Mouse (Mus musculus) forebrain, embryonic 16.5 days (tissue): Measurements from ENCODE around the gene 1600014C23Rik. TPM values are rescaled to one million over a fixed set of nuclear protein-coding genes. Genes with fewer than 3 reads are reported as not detected.

Source experiments
- ATAC-seq: fragments of 200-750 bp; cut with Nextera tagmentation; 2 replicates; pipeline ENCODE4 v1.8.0; 2017; ENCODE audit warnings: mild to moderate bottlenecking, moderate library complexity
- H3K27ac ChIP-seq: fragments of 300-500 bp; sonication (generic); 2 replicates; pipeline ENCODE4 v1.5.1; 2014; ENCODE audit warnings: low read length, control low read depth
- H3K27me3 ChIP-seq: fragments of 300-500 bp; sonication (generic); replicated peaks from 2 replicates; pipeline ENCODE4 v1.6.1; 2014; ENCODE audit warnings: low read length; ENCODE audit not compliant: control insufficient read depth, insufficient read depth
- H3K36me3 ChIP-seq: fragments of 300-500 bp; sonication (generic); 2 replicates; pipeline ENCODE4 v1.6.1; 2014; ENCODE audit not compliant: control insufficient read depth, insufficient read depth
- H3K4me1 ChIP-seq: fragments of 300-500 bp; sonication (generic); replicated peaks from 2 replicates; pipeline ENCODE4 v1.6.1; 2014; ENCODE audit warnings: low read length; ENCODE audit not compliant: control insufficient read depth, insufficient read depth
- H3K4me2 ChIP-seq: fragments of 300-500 bp; sonication (generic); 2 replicates; pipeline ENCODE4 v1.6.1; 2014; ENCODE audit warnings: mild to moderate bottlenecking, low read length, control low read depth
- H3K4me3 ChIP-seq: fragments of 300-500 bp; sonication (generic); replicated peaks from 2 replicates; pipeline ENCODE4 v1.5.1; 2014; ENCODE audit warnings: mild to moderate bottlenecking, low read length, control low read depth
- H3K9ac ChIP-seq: fragments of 300-500 bp; sonication (generic); replicated peaks from 2 replicates; pipeline ENCODE4 v1.6.1; 2014; ENCODE audit warnings: low read depth, low read length, control low read depth
- H3K9me3 ChIP-seq: fragments of 300-500 bp; sonication (generic); 2 replicates; pipeline ENCODE4 v1.6.1; 2016; ENCODE audit warnings: low read length; ENCODE audit not compliant: control insufficient read depth
- WGBS: fragments of 180-500 bp; shearing (Covaris S2); extraction: QIAGEN DNeasy Blood & Tissue Kit; methylation state at CpG from one replicate; pipeline ENCODE4 v1.1.7; 2014; 5-methylcytosine and 5-hydroxymethylcytosine counted together
- polyA plus RNA-seq: library from polyadenylated mRNA; unstranded; fragments of >200 nt; fragmentation: Nextera tagmentation; extraction: Ambion mirVana; gene quantifications from 2 replicates; pipeline ENCODE4 v1.2.1, GENCODE M21; 2015

The 1600014C23Rik gene
- polyA plus RNA-seq, 1 experiment from 2014 or later, result 0.46 TPM

GRCm38 (mm10) chr17:45767536-45768146 lies 34.0 kb upstream of the 1600014C23Rik start:
- no peak overlapping the region for H3K4me2 ChIP-seq
- ATAC-seq, result no peak
- H3K36me3 ChIP-seq, result no peaks in the 10 kb centered on the region
- no peak overlapping the region for H3K9ac ChIP-seq
- no peaks in the 10 kb centered on the region for H3K9me3 ChIP-seq
- 50% methylated on average over 8 of the region's 9 CpGs for WGBS
- peak overlapping the region; percentile 1; the same call in 1 of the 2 replicates for H3K27ac ChIP-seq
- no peaks in the 10 kb centered on the region for H3K27me3 ChIP-seq
- no peak overlapping the region for H3K4me3 ChIP-seq
- peaks cover 19% of the 10 kb centered on the region for H3K4me1 ChIP-seq

- WGBS, result 3% methylated on average over 12 of the region's 12 CpGs
- peaks cover 19% of the 10 kb centered on the region for H3K4me1 ChIP-seq
- peak overlapping the region; percentile 77 for H3K27ac ChIP-seq
- no peaks in the 10 kb centered on the region for H3K27me3 ChIP-seq
- peak overlapping the region; percentile 5; the same call in 1 of the 2 replicates for H3K9ac ChIP-seq
- no peak overlapping the region for H3K4me3 ChIP-seq
- ATAC-seq, result peak; percentile 91
- no peaks in the 10 kb centered on the region for H3K9me3 ChIP-seq
- H3K36me3 ChIP-seq, result no peaks in the 10 kb centered on the region
- 0 out of 2 replicates have a peak overlapping the region, but pooled peaks have one; percentile 17 for H3K4me2 ChIP-seq
These were observed 33.3 kb upstream of the 1600014C23Rik start for GRCm38 (mm10) chr17:45766735-45767535.

- Histone ChIP-seq H3K4me1 (peaks cover 19% of the 10 kb centered on the region), H3K9me3 (no peaks in the 10 kb centered on the region), H3K27ac (no peak overlapping the region; the same call in 1 of the 2 replicates), H3K36me3 (no peaks in the 10 kb centered on the region), H3K9ac (no peak overlapping the region; the same call in 1 of the 2 replicates), H3K27me3 (no peaks in the 10 kb centered on the region), H3K4me3 (no peak overlapping the region), H3K4me2 (no peak overlapping the region)
- WGBS, result 74% methylated on average over 3 of the region's 3 CpGs
- no peak for ATAC-seq
These were observed 32.3 kb upstream of the 1600014C23Rik start for GRCm38 (mm10) chr17:45765914-45766313.

GRCm38 (mm10) chr17:45763188-45763587 lies 29.5 kb upstream of the 1600014C23Rik start:
- 73% methylated on average over 8 of the region's 8 CpGs for WGBS
- Histone ChIP-seq H3K4me2 (no peak overlapping the region), H3K9ac (no peak overlapping the region), H3K4me3 (no peak overlapping the region), H3K4me1 (peaks cover 17% of the 10 kb centered on the region), H3K27ac (no peak overlapping the region), H3K36me3 (no peaks in the 10 kb centered on the region), H3K9me3 (no peaks in the 10 kb centered on the region), H3K27me3 (no peaks in the 10 kb centered on the region)
- no peak for ATAC-seq

- Histone ChIP-seq H3K27ac (no peak overlapping the region), H3K4me1 (peaks cover 9% of the 10 kb centered on the region), H3K9me3 (no peaks in the 10 kb centered on the region), H3K36me3 (no peaks in the 10 kb centered on the region), H3K27me3 (no peaks in the 10 kb centered on the region), H3K9ac (no peak overlapping the region), H3K4me3 (no peak overlapping the region), H3K4me2 (no peak overlapping the region)
- no peak for ATAC-seq
- 53% methylated on average over 3 of the region's 3 CpGs for WGBS
These were observed 28.3 kb upstream of the 1600014C23Rik start for GRCm38 (mm10) chr17:45761902-45762301.

GRCm38 (mm10) chr17:45760965-45761645 lies 27.5 kb upstream of the 1600014C23Rik start:
- 61% methylated on average over 10 of the region's 10 CpGs for WGBS
- Histone ChIP-seq H3K27ac (no peak overlapping the region), H3K9ac (no peak overlapping the region), H3K4me2 (no peak overlapping the region), H3K36me3 (no peaks in the 10 kb centered on the region), H3K9me3 (no peaks in the 10 kb centered on the region), H3K4me1 (peaks cover 1% of the 10 kb centered on the region; the same call in 1 of the 2 replicates), H3K27me3 (no peaks in the 10 kb centered on the region), H3K4me3 (no peak overlapping the region)
- ATAC-seq, result no peak

GRCm38 (mm10) chr17:45759751-45760150 lies 26.1 kb upstream of the 1600014C23Rik start:
- Histone ChIP-seq H3K4me3 (no peak overlapping the region), H3K36me3 (no peaks in the 10 kb centered on the region), H3K4me1 (peaks cover 2% of the 10 kb centered on the region), H3K4me2 (no peak overlapping the region), H3K27me3 (no peaks in the 10 kb centered on the region), H3K9me3 (no peaks in the 10 kb centered on the region), H3K27ac (no peak overlapping the region), H3K9ac (no peak overlapping the region)
- no peak for ATAC-seq
- 72% methylated on average over 5 of the region's 5 CpGs for WGBS

GRCm38 (mm10) chr17:45758808-45759207 lies 25.2 kb upstream of the 1600014C23Rik start:
- peaks cover 7% of the 10 kb centered on the region for H3K4me1 ChIP-seq
- H3K9me3 ChIP-seq, result no peaks in the 10 kb centered on the region
- no peaks in the 10 kb centered on the region for H3K27me3 ChIP-seq
- H3K9ac ChIP-seq, result no peak overlapping the region
- H3K4me2 ChIP-seq, result no peak overlapping the region
- no peak overlapping the region for H3K27ac ChIP-seq
- no peaks in the 10 kb centered on the region for H3K36me3 ChIP-seq
- no peak overlapping the region for H3K4me3 ChIP-seq
- no peak for ATAC-seq
- 72% methylated on average over 7 of the region's 7 CpGs for WGBS

- no peak overlapping the region for H3K4me2 ChIP-seq
- no peak overlapping the region for H3K9ac ChIP-seq
- peaks cover 7% of the 10 kb centered on the region for H3K4me1 ChIP-seq
- WGBS, result 85% methylated on average over 8 of the region's 8 CpGs
- H3K27ac ChIP-seq, result no peak overlapping the region
- no peak for ATAC-seq
- H3K4me3 ChIP-seq, result no peak overlapping the region
- H3K27me3 ChIP-seq, result no peaks in the 10 kb centered on the region
- H3K36me3 ChIP-seq, result no peaks in the 10 kb centered on the region
- H3K9me3 ChIP-seq, result no peaks in the 10 kb centered on the region
These were observed 24.3 kb upstream of the 1600014C23Rik start for GRCm38 (mm10) chr17:45757932-45758331.
